In the genomic region with DNA sequence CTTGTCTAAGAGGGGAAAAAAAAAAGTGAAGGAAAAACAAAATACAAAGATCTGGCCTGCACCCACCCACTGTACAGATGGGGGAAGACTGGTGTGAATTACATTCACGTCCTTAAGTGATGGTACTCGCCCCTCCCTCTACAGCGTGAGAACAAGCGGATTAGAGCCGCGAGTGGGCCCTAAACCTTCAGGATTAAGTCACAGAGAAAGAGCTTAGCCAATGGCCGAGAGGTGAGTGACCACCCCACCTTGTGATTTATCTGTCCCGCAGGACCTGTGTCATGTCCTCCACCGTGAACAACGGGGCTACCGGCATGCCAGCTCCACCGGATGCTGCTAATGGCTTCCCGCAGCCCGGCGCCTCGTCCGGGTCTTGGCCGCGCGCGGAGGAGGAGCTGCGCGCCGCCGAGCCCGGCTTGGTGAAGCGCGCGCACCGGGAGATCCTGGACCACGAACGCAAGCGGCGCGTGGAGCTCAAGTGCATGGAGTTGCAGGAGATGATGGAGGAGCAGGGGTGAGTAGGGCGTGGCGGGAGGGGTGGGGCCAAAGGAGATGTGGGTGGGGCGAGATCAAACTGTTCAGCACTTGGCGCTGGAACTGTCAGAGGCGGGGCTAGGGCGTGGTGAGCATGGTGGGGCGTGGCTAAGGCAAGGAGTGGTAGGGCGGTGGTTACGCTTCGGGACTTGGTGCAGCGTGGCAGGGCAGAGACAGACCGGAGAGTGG, we compare ENCODE assay signal across 8 mouse cellular contexts. TPM values are rescaled to one million over a fixed set of nuclear protein-coding genes. Genes with fewer than 3 reads are reported as not detected.
A peak's percentile ranks its signal among the peaks of the same experiment; 100 is the strongest.
DNase-seq lines count a peak whose midpoint lies in the region; ATAC-seq lines count a peak whose summit lies in the region.

No protein-coding gene starts in this region.

- peak; percentile 85 for ATAC-seq in erythroid progenitor cell, adult 5-6 weeks (replicated peaks; ENCODE audit: low FRiP score, poor library complexity, severe bottlenecking)
- peak; percentile 47; the same call in 1 of the 2 replicates for ATAC-seq in neutrophil, adult 5-6 weeks (ENCODE audit: extremely low read depth, insufficient number of reproducible peaks, low FRiP score, poor library complexity, severe bottlenecking)

- H3K4me1 ChIP-seq in brown adipose tissue, adult 24 weeks (ENCODE audit: control insufficient read depth, insufficient read depth, insufficient read length, low read length): 0 out of 2 replicates have a peak, but pooled peaks cover 3% of the 10 kb centered on the region

- intact Hi-C loops in heart, postnatal 36 days (cut with DNase I): no loop called here

- DNase-seq in ES-CJ7 (ENCODE audit: low read depth, low spot score): peak; percentile 98
- peak; percentile 22 to 25 for DNase-seq in heart, postnatal 36 days
- peak; percentile 48 to 66 for DNase-seq in layer of hippocampus, adult 18-20 months (ENCODE audit: low spot score in 2 of 2)
- DNase-seq in lung, adult 18-20 months: peak; percentile 61 to 63
- DNase-seq in testis, postnatal 14 days (ENCODE audit: low spot score): peak; percentile 69

- H3K27ac ChIP-seq in brown adipose tissue, adult 24 weeks (replicated peaks; ENCODE audit: low read depth, low read length): no peak overlapping the region

- peak overlapping the region; percentile 30 for H3K4me3 ChIP-seq in brown adipose tissue, adult 24 weeks (ENCODE audit: insufficient read depth, low read depth, low read length)

RNA-seq across cellular contexts. Expression of gene Srrm3, which starts 28.2 kb away (rescaled TPM):
- polyA plus RNA-seq in brown adipose tissue, adult 24 weeks (2012; ENCODE audit: insufficient read depth, insufficient read length, missing spikeins): not detected in 2 replicates
- not detected in 2 replicates for total RNA-seq in erythroid progenitor cell, adult 5-6 weeks (2015; ENCODE audit: low replicate concordance)
- total RNA-seq in erythroid progenitor cell, adult 5-6 weeks (2017; ENCODE audit: low replicate concordance): not detected in 2 replicates
- not detected for total RNA-seq in heart, postnatal 36 days (2021)
- total RNA-seq in layer of hippocampus, adult 18-20 months (2021): 10 to 100 TPM; 75.2 to 77.7 TPM
- not detected in 2 replicates for total RNA-seq in neutrophil, adult 5-6 weeks (2017)

RNA-seq across cellular contexts. Expression of gene Hspb1, which starts 52.8 kb away (rescaled TPM):
- 233 and 423 TPM in 2 replicates for polyA plus RNA-seq in brown adipose tissue, adult 24 weeks (2012; ENCODE audit: insufficient read depth, insufficient read length, missing spikeins)
- not detected in 2 replicates for total RNA-seq in erythroid progenitor cell, adult 5-6 weeks (2015; ENCODE audit: low replicate concordance)
- total RNA-seq in erythroid progenitor cell, adult 5-6 weeks (2017; ENCODE audit: low replicate concordance): not detected in 2 replicates
- total RNA-seq in heart, postnatal 36 days (2021): 100 to 1,000 TPM; 406 to 459 TPM
- total RNA-seq in layer of hippocampus, adult 18-20 months (2021): 10 to 100 TPM; 16.7 to 22.4 TPM
- total RNA-seq in neutrophil, adult 5-6 weeks (2017): not detected in 2 replicates

RNA-seq across cellular contexts. Expression of gene Mdh2, which starts 56.6 kb away (rescaled TPM):
- 1,985 and 2,008 TPM in 2 replicates for polyA plus RNA-seq in brown adipose tissue, adult 24 weeks (2012; ENCODE audit: insufficient read depth, insufficient read length, missing spikeins)
- total RNA-seq in erythroid progenitor cell, adult 5-6 weeks (2015; ENCODE audit: low replicate concordance): 156 and 193 TPM in 2 replicates
- total RNA-seq in erythroid progenitor cell, adult 5-6 weeks (2017; ENCODE audit: low replicate concordance): 74.0 and 81.6 TPM in 2 replicates
- 1,000 to 10,000 TPM; 1,890 to 1,983 TPM for total RNA-seq in heart, postnatal 36 days (2021)
- 100 to 1,000 TPM; 398 to 413 TPM for total RNA-seq in layer of hippocampus, adult 18-20 months (2021)
- total RNA-seq in neutrophil, adult 5-6 weeks (2017): 138 and 141 TPM in 2 replicates

RNA-seq across cellular contexts. Expression of gene Styxl1, which starts 56.7 kb away (rescaled TPM):
- polyA plus RNA-seq in brown adipose tissue, adult 24 weeks (2012; ENCODE audit: insufficient read depth, insufficient read length, missing spikeins): not detected in 2 replicates
- not detected in 2 replicates for total RNA-seq in erythroid progenitor cell, adult 5-6 weeks (2015; ENCODE audit: low replicate concordance)
- not detected in 2 replicates for total RNA-seq in erythroid progenitor cell, adult 5-6 weeks (2017; ENCODE audit: low replicate concordance)
- not detected for total RNA-seq in heart, postnatal 36 days (2021)
- not detected for total RNA-seq in layer of hippocampus, adult 18-20 months (2021)
- 0.93 and 1.1 TPM in 2 replicates for total RNA-seq in neutrophil, adult 5-6 weeks (2017)

Comparison
In these comparisons a context has a peak if more than half of its experiments do, and no peak if none do; other contexts are left out.
1. DNase-seq: peak in every context shown above with its lines; median percentile 98 in ES-CJ7; 69 in testis, postnatal 14 days; 62 in lung, adult 18-20 months; 57 in layer of hippocampus, adult 18-20 months; 24 in heart, postnatal 36 days.
2. RNA of gene Srrm3, which starts 28.2 kb away (total RNA-seq): 75.2 to 77.7 TPM in layer of hippocampus, adult 18-20 months; not detected in heart, postnatal 36 days, not detected in erythroid progenitor cell, adult 5-6 weeks and not detected in neutrophil, adult 5-6 weeks; every median in the first group is over 10 times any median in the second.
3. RNA of gene Hspb1, which starts 52.8 kb away (total RNA-seq): 406 to 459 TPM in heart, postnatal 36 days and 16.7 to 22.4 TPM in layer of hippocampus, adult 18-20 months; not detected in erythroid progenitor cell, adult 5-6 weeks and not detected in neutrophil, adult 5-6 weeks; every median in the first group is over 10 times any median in the second.
4. RNA of gene Mdh2, which starts 56.6 kb away (total RNA-seq): 1,890 to 1,983 TPM in heart, postnatal 36 days; 398 to 413 TPM in layer of hippocampus, adult 18-20 months, 74.0 to 193 TPM in erythroid progenitor cell, adult 5-6 weeks and 138 to 141 TPM in neutrophil, adult 5-6 weeks; every median in the first group is over 4 times any median in the second.